Mouse (Mus musculus) olfactory bulb, adult 2 months (tissue): ENCODE data around the gene Pla2g2c.

Experiments used
- CTCF ChIP-seq: fragments of 200-500 bp; IDR thresholded peaks from 2 replicates; pipeline ENCODE4 v1.5.1; 2012; ENCODE audit warnings: low read depth, mild to moderate bottlenecking, low read length, moderate library complexity; ENCODE audit not compliant: insufficient read depth
- POLR2A ChIP-seq: fragments of 200-500 bp; IDR thresholded peaks from 2 replicates; pipeline ENCODE4 v1.6.1; 2012; ENCODE audit warnings: mild to moderate bottlenecking, low read depth, low read length, moderate library complexity; ENCODE audit not compliant: insufficient read depth

- TF ChIP-seq POLR2A (no peak), CTCF (no peak)
These were observed 47.8 kb downstream of the Pla2g2c start for GRCm38 (mm10) chr4:138772386-138772785.
